Mouse (Mus musculus): ENCODE results near the gene Clint1. TPM values are rescaled to one million over a fixed set of nuclear protein-coding genes. Genes with fewer than 3 reads are reported as not detected.

The Clint1 gene
- total and polyA plus RNA-seq, 2 experiments from 2014 or later: 27.6 to 34.5 TPM

DNA sequence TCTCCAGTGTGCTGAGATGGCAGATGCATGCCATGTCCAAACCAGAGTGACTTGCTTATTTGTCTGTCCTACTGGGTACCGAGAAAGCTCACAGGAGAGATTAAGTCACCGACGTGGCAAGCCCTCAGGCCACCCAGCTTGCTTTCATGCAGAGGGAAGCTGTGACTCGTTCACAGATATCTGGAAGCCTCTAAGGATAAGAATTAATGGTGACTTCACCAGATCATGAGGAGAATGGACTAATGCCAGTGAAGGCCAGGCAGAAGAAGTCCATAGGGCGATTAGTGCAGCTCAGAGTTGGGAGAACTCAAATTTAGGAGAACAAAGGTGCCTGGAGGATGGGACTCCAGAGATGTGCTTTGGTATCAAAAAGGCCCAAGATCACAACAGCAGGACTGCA lies 75.6 kb downstream of the Clint1 start:
- Histone ChIP-seq H3K9ac (replicated peaks; ENCODE audit: low read length, poor library complexity, severe bottlenecking) (no peak overlapping the region), H3K27me3 (ENCODE audit: insufficient read depth, low read length) (no peaks in the 10 kb centered on the region), H3K36me3 (ENCODE audit: insufficient read depth, low read length) (peaks cover 16% of the 10 kb centered on the region), H3K4me2 (ENCODE audit: low read depth, low read length, poor library complexity, severe bottlenecking) (no peak overlapping the region), H3K9me3 (ENCODE audit: low read length) (no peaks in the 10 kb centered on the region), H3K27ac (ENCODE audit: low read depth, low read length) (no peak overlapping the region), H3K4me1 (ENCODE audit: insufficient read depth, low read length) (no peaks in the 10 kb centered on the region), H3K4me3 (ENCODE audit: low read depth, low read length) (no peak overlapping the region)
- ATAC-seq (ENCODE audit: low FRiP score) (no peak), DNase-seq (ENCODE audit: low spot score) (no peak)
- no peak for TF ChIP-seq CTCF (IDR thresholded peaks at IDR 0.05)
- 36% methylated on average over 5 of the region's 5 CpGs for WGBS

DNA sequence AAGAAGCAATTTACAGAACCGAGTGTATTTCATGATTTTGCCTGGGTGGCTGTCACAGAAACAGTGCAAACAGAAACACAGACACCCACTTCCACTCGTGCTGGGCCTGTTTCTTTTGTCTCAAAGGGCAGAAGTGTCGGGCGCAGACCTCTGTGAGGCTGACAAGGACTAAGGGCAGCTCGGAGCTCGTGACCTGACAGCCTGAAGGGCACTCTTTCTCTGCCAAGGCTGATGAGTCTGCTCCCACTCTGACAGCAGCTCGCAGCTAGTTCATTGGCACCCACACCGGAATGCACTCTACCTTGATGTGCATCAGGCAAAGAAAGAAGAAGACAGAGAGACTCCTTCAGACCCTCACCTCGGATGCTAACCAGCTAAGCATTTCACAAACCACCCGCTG lies 77.7 kb downstream of the Clint1 start:
- Histone ChIP-seq H3K9me3 (ENCODE audit: low read length) (no peaks in the 10 kb centered on the region), H3K36me3 (ENCODE audit: insufficient read depth, low read length) (peaks cover 36% of the 10 kb centered on the region), H3K4me3 (ENCODE audit: low read depth, low read length) (no peak overlapping the region), H3K27me3 (ENCODE audit: insufficient read depth, low read length) (no peaks in the 10 kb centered on the region), H3K4me1 (ENCODE audit: insufficient read depth, low read length) (no peaks in the 10 kb centered on the region), H3K27ac (ENCODE audit: low read depth, low read length) (no peak overlapping the region), H3K9ac (replicated peaks; ENCODE audit: low read length, poor library complexity, severe bottlenecking) (no peak overlapping the region), H3K4me2 (ENCODE audit: low read depth, low read length, poor library complexity, severe bottlenecking) (no peak overlapping the region)
- no peak for ATAC-seq (ENCODE audit: low FRiP score)
- DNase-seq (ENCODE audit: low spot score): no peak
- 88% methylated on average over 10 of the region's 10 CpGs for WGBS
- no peak for TF ChIP-seq CTCF (IDR thresholded peaks at IDR 0.05)

DNA sequence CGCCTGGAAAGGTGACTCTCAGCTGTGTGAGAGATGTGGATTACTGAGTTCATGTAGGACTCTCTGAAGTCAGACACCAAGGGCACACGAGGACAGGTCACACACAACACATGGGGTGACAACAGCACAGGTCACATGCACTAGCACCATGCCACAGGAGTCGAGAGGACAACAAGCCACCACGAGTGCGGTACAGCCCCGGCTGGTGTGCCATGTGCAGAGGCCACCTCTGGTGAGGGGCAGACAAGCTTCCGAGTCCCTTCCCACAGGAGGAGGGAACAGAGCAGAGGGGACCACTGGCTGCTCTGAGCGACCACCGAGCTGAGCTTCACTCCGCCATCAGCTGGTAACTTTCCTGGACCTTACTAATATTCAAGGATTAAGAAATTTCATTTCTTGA lies 80.9 kb downstream of the Clint1 start:
- Histone ChIP-seq H3K27ac (ENCODE audit: low read depth, low read length) (no peak overlapping the region), H3K27me3 (ENCODE audit: insufficient read depth, low read length) (no peaks in the 10 kb centered on the region), H3K4me2 (ENCODE audit: low read depth, low read length, poor library complexity, severe bottlenecking) (no peak overlapping the region), H3K4me3 (ENCODE audit: low read depth, low read length) (no peak overlapping the region), H3K36me3 (ENCODE audit: insufficient read depth, low read length) (peaks cover 45% of the 10 kb centered on the region), H3K4me1 (ENCODE audit: insufficient read depth, low read length) (no peaks in the 10 kb centered on the region), H3K9ac (replicated peaks; ENCODE audit: low read length, poor library complexity, severe bottlenecking) (no peak overlapping the region), H3K9me3 (ENCODE audit: low read length) (no peaks in the 10 kb centered on the region)
- 92% methylated on average over 10 of the region's 10 CpGs for WGBS
- TF ChIP-seq CTCF (IDR thresholded peaks at IDR 0.05): no peak
- no peak for ATAC-seq (ENCODE audit: low FRiP score)
- no peak for DNase-seq (ENCODE audit: low spot score)

DNA sequence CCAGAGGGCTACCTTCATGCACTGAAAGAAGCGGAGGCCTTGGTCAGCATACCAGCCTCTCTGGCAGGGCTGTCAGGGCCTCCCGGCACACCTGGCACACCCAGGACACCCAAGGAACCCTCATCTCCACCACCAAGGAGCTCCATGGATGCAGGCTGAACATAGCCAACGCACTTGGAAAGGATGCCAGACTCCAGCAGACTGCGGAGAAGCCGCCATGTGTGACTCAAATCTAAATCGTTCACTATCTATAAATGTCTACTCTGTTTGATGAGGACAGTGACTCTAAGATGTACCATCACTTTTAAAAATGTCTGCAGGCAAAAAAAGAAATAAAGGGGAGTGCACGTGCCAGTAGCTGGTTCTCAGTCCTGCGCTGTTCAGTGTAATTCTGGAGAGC lies 85.6 kb downstream of the Clint1 start:
- H3K4me1 ChIP-seq (ENCODE audit: insufficient read depth, low read length): no peaks in the 10 kb centered on the region
- no peak overlapping the region for H3K9ac ChIP-seq (replicated peaks; ENCODE audit: low read length, poor library complexity, severe bottlenecking)
- no peak for TF ChIP-seq CTCF (IDR thresholded peaks at IDR 0.05)
- 96% methylated on average over 8 of the region's 8 CpGs for WGBS
- no peak overlapping the region for H3K4me2 ChIP-seq (ENCODE audit: low read depth, low read length, poor library complexity, severe bottlenecking)
- H3K27me3 ChIP-seq (ENCODE audit: insufficient read depth, low read length): no peaks in the 10 kb centered on the region
- H3K27ac ChIP-seq (ENCODE audit: low read depth, low read length): no peak overlapping the region
- DNase-seq (ENCODE audit: low spot score): no peak
- H3K9me3 ChIP-seq (ENCODE audit: low read length): no peaks in the 10 kb centered on the region
- no peak overlapping the region for H3K4me3 ChIP-seq (ENCODE audit: low read depth, low read length)
- H3K36me3 ChIP-seq (ENCODE audit: insufficient read depth, low read length): peaks cover 29% of the 10 kb centered on the region
- no peak for ATAC-seq (ENCODE audit: low FRiP score)

DNA sequence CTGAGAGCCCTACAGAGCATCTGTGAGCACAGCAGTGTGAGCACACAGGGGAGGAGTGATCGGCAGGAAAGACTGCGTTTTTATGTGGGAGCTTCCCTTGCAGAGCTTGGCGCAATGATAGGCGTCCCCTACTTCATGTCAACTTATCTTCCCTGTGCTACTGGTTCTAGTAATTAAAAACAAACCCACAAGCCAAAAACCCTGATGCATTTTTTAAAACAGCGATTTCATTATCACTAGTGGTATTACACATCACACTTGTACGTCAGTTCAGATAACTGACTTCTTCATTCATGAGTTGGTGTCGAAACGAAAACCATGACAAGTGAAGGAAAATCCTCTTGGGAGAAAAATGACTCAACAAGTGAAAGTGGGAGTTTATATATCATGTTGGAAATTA lies 87.1 kb downstream of the Clint1 start:
- H3K9ac ChIP-seq (replicated peaks; ENCODE audit: low read length, poor library complexity, severe bottlenecking): no peak overlapping the region
- ATAC-seq (ENCODE audit: low FRiP score) (no peak), DNase-seq (ENCODE audit: low spot score) (no peak)
- no peaks in the 10 kb centered on the region for H3K27me3 ChIP-seq (ENCODE audit: insufficient read depth, low read length)
- H3K4me1 ChIP-seq (ENCODE audit: insufficient read depth, low read length): peaks cover 6% of the 10 kb centered on the region; the same call in 1 of the 2 replicates
- H3K27ac ChIP-seq (ENCODE audit: low read depth, low read length): no peak overlapping the region
- no peak overlapping the region for H3K4me2 ChIP-seq (ENCODE audit: low read depth, low read length, poor library complexity, severe bottlenecking)
- H3K4me3 ChIP-seq (ENCODE audit: low read depth, low read length): no peak overlapping the region
- no peaks in the 10 kb centered on the region for H3K9me3 ChIP-seq (ENCODE audit: low read length)
- H3K36me3 ChIP-seq (ENCODE audit: insufficient read depth, low read length): peaks cover 15% of the 10 kb centered on the region; the same call in 1 of the 2 replicates
- WGBS: 89% methylated on average over 8 of the region's 8 CpGs
- TF ChIP-seq CTCF (IDR thresholded peaks at IDR 0.05): no peak

DNA sequence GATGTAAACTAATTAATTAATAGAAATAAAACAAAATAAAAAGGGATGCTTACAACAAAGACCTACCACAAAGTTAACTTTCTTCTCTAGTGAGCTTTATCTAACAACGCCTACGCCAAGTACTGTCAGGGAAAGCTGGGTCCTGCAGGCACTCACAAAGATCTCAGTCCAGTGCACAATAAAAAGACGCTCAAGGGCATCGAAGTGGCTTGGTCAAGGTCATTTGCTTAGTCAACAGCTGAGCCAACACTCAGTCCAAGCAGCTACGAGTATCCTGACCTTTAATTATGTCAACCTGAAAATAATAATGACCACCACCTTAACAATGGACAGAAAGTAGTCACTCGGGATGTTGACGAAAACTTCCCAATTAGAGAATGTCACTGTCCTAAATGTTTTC lies 90.4 kb downstream of the Clint1 start:
- no peak overlapping the region for H3K9ac ChIP-seq (replicated peaks; ENCODE audit: low read length, poor library complexity, severe bottlenecking)
- H3K9me3 ChIP-seq (ENCODE audit: low read length): no peaks in the 10 kb centered on the region
- peaks cover 6% of the 10 kb centered on the region; the same call in 1 of the 2 replicates for H3K4me1 ChIP-seq (ENCODE audit: insufficient read depth, low read length)
- no peaks in the 10 kb centered on the region for H3K36me3 ChIP-seq (ENCODE audit: insufficient read depth, low read length)
- WGBS: 89% methylated on average over 7 of the region's 7 CpGs
- ATAC-seq (ENCODE audit: low FRiP score) (no peak), DNase-seq (ENCODE audit: low spot score) (no peak)
- no peak overlapping the region for H3K4me2 ChIP-seq (ENCODE audit: low read depth, low read length, poor library complexity, severe bottlenecking)
- TF ChIP-seq CTCF (IDR thresholded peaks at IDR 0.05): no peak
- H3K27me3 ChIP-seq (ENCODE audit: insufficient read depth, low read length): no peaks in the 10 kb centered on the region
- no peak overlapping the region for H3K4me3 ChIP-seq (ENCODE audit: low read depth, low read length)
- no peak overlapping the region for H3K27ac ChIP-seq (ENCODE audit: low read depth, low read length)

All from midbrain, postnatal 0 days (tissue).